Mouse (Mus musculus) hindbrain, postnatal 0 days (tissue): Measurements from ENCODE around the gene Lrriq1. TPM values are rescaled to one million over a fixed set of nuclear protein-coding genes. Genes with fewer than 3 reads are reported as not detected.

Experiments
- ATAC-seq: fragments of 200-750 bp; cut with Nextera tagmentation; 2 replicates; pipeline ENCODE4 v1.8.0; 2017; ENCODE audit warnings: mild to moderate bottlenecking, moderate TSS enrichment, moderate library complexity
- DNase-seq: peaks from one replicate; pipeline ENCODE4 v3.0.0-alpha.2; 2015; ENCODE audit warnings: low spot score
- H3K27ac ChIP-seq: fragments of 300-500 bp; sonication (generic); 2 replicates; pipeline ENCODE4 v1.5.1; 2014; ENCODE audit warnings: mild to moderate bottlenecking
- H3K27me3 ChIP-seq: fragments of 300-500 bp; sonication (generic); 2 replicates; pipeline ENCODE4 v1.6.1; 2014; ENCODE audit warnings: low read length, mixed read lengths; ENCODE audit not compliant: insufficient read depth
- H3K36me3 ChIP-seq: fragments of 300-500 bp; sonication (generic); 2 replicates; pipeline ENCODE4 v1.6.1; 2014; ENCODE audit warnings: low read length, mixed read lengths; ENCODE audit not compliant: insufficient read depth
- H3K4me1 ChIP-seq: fragments of 300-500 bp; sonication (generic); 2 replicates; pipeline ENCODE4 v1.6.1; 2014; ENCODE audit warnings: antibody characterized with exemption, low read length, mixed read lengths; ENCODE audit not compliant: insufficient read depth
- H3K4me2 ChIP-seq: fragments of 300-500 bp; sonication (generic); 2 replicates; pipeline ENCODE4 v1.6.1; 2014; ENCODE audit warnings: low read depth, mild to moderate bottlenecking, low read length, moderate library complexity, mixed read lengths
- H3K4me3 ChIP-seq: fragments of 300-500 bp; sonication (generic); 2 replicates; pipeline ENCODE4 v1.5.1; 2014; ENCODE audit warnings: low read length
- H3K9ac ChIP-seq: fragments of 300-500 bp; sonication (generic); replicated peaks from 2 replicates; pipeline ENCODE4 v1.6.1; 2014; ENCODE audit warnings: mild to moderate bottlenecking, low read length, moderate library complexity, mixed read lengths
- H3K9me3 ChIP-seq: fragments of 300-500 bp; sonication (generic); 2 replicates; pipeline ENCODE4 v1.6.1; 2016; ENCODE audit warnings: low read length, mixed read lengths
- CTCF ChIP-seq: IDR thresholded peaks from 2 replicates; pipeline ENCODE4 v1.5.1; 2016; ENCODE audit warnings: antibody characterized with exemption, control low read depth, low read depth
- WGBS: fragments of 180-500 bp; shearing (Covaris S2); extraction: QIAGEN DNeasy Blood & Tissue Kit; methylation state at CpG from one replicate; pipeline ENCODE4 v1.1.7; 2014; 5-methylcytosine and 5-hydroxymethylcytosine counted together
- polyA plus RNA-seq: library from polyadenylated mRNA; unstranded; fragments of >200 nt; fragmentation: Nextera tagmentation; extraction: Ambion mirVana; gene quantifications from 2 replicates; pipeline ENCODE4 v1.2.1, GENCODE M21; 2015
- total RNA-seq: library from RNA; depleted of rRNA; stranded (reverse); fragments of >200 nt; gene quantifications from 2 replicates; pipeline ENCODE4 v1.2.3, GENCODE M21; 2014

The Lrriq1 gene
- total and polyA plus RNA-seq, 2 experiments from 2014 or later = 4.1 to 5.7 TPM

- no peak overlapping the region for H3K9ac ChIP-seq
- DNase-seq = no peak
- ATAC-seq = no peak
- H3K9me3 ChIP-seq = no peaks in the 10 kb centered on the region
- no peaks in the 10 kb centered on the region for H3K36me3 ChIP-seq
- H3K4me2 ChIP-seq = no peak overlapping the region
- H3K27ac ChIP-seq = no peak overlapping the region
- no peak for TF ChIP-seq CTCF
- H3K4me3 ChIP-seq = no peak overlapping the region
- 88% methylated on average over 2 of the region's 2 CpGs for WGBS
- no peaks in the 10 kb centered on the region for H3K4me1 ChIP-seq
- no peaks in the 10 kb centered on the region for H3K27me3 ChIP-seq
Measured at GRCm38 (mm10) chr10:103049593-103049992, 186.5 kb downstream of the Lrriq1 start.

- Histone ChIP-seq H3K4me2 (no peak overlapping the region), H3K4me3 (no peak overlapping the region), H3K4me1 (no peaks in the 10 kb centered on the region), H3K27ac (no peak overlapping the region), H3K9ac (no peak overlapping the region), H3K27me3 (no peaks in the 10 kb centered on the region), H3K9me3 (no peaks in the 10 kb centered on the region), H3K36me3 (no peaks in the 10 kb centered on the region)
- DNase-seq (no peak), ATAC-seq (no peak)
- TF ChIP-seq CTCF = no peak
- WGBS = 76% methylated on average over 3 of the region's 3 CpGs
Measured at GRCm38 (mm10) chr10:103046623-103047022, 189.5 kb downstream of the Lrriq1 start.

GRCm38 (mm10) chr10:103045019-103045418, 191.1 kb downstream of the Lrriq1 start:
- Histone ChIP-seq H3K36me3 (no peaks in the 10 kb centered on the region), H3K4me1 (no peaks in the 10 kb centered on the region), H3K27me3 (no peaks in the 10 kb centered on the region), H3K27ac (no peak overlapping the region), H3K9ac (no peak overlapping the region), H3K4me2 (no peak overlapping the region), H3K9me3 (no peaks in the 10 kb centered on the region), H3K4me3 (no peak overlapping the region)
- no peak for DNase-seq
- 69% methylated on average over 2 of the region's 2 CpGs for WGBS
- TF ChIP-seq CTCF = no peak
- ATAC-seq = no peak

DNA sequence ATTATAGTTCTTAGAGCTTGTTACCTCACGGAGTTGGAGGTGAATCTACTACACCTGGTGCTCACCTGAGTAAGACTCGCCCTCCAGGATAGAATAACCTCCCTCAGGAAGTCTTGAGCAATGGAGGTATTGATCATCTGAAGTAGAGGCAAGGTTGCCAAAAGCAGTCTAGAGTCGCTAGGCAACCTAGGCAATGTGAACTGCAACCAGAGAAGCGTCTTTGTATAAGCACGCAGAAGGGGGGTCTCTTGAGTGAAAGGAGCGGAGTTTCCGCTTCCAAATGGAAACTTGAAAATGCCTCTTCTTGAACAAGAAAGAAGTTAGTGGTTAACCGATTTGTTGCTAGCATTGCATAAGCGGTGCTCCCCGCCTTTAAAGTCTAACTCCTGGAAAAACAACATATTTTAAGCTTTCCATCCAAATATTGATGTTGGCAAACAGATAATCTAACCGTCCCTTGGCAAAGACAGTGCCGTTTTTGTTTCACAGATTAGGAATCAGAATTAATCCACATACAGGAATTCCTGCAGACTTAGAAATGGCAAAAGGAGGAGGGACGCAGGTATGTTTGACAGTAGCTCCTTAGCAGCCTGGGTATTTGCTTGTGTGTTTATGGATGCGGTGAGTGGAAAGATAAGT, 201.0 kb downstream of the Lrriq1 start:
- Histone ChIP-seq H3K4me1 (no peaks in the 10 kb centered on the region), H3K36me3 (no peaks in the 10 kb centered on the region), H3K4me2 (no peak overlapping the region), H3K9me3 (no peaks in the 10 kb centered on the region), H3K9ac (no peak overlapping the region), H3K4me3 (no peak overlapping the region), H3K27me3 (peaks cover 52% of the 10 kb centered on the region), H3K27ac (no peak overlapping the region)
- no peak for TF ChIP-seq CTCF
- ATAC-seq (no peak), DNase-seq (peak; percentile 4)
- whole genome bisulfite sequencing = 2% methylated on average over 14 of the region's 14 CpGs

- 5% methylated on average over 11 of the region's 11 CpGs for WGBS
- H3K4me2 ChIP-seq = no peak overlapping the region
- no peaks in the 10 kb centered on the region for H3K4me1 ChIP-seq
- H3K27ac ChIP-seq = no peak overlapping the region
- no peak overlapping the region for H3K4me3 ChIP-seq
- ATAC-seq (no peak), DNase-seq (no peak)
- no peaks in the 10 kb centered on the region for H3K36me3 ChIP-seq
- no peak for TF ChIP-seq CTCF
- peaks cover 69% of the 10 kb centered on the region for H3K27me3 ChIP-seq
- no peaks in the 10 kb centered on the region for H3K9me3 ChIP-seq
- H3K9ac ChIP-seq = no peak overlapping the region
Measured at GRCm38 (mm10) chr10:103030931-103031330, 205.2 kb downstream of the Lrriq1 start.

GRCm38 (mm10) chr10:103029730-103030490, 206.2 kb downstream of the Lrriq1 start, which contains the start of gene Alx1:
TSS of gene Alx1 (minus strand) at chr10:103030215.
- no peak within 1 kb of the TSS for H3K9ac ChIP-seq
- ATAC-seq = no peak
- no peaks in the 10 kb centered on the region for H3K4me1 ChIP-seq
- no peak within 1 kb of the TSS for H3K4me2 ChIP-seq
- 1% methylated on average over 32 of the region's 32 CpGs for WGBS
- DNase-seq = peak; percentile 1
- H3K4me3 ChIP-seq = no peak within 1 kb of the TSS
- no peaks in the 10 kb centered on the region for H3K36me3 ChIP-seq
- H3K27ac ChIP-seq = no peak within 1 kb of the TSS
- peaks cover 70% of the 10 kb centered on the region for H3K27me3 ChIP-seq
- no peaks in the 10 kb centered on the region for H3K9me3 ChIP-seq
- no peak for TF ChIP-seq CTCF

DNA sequence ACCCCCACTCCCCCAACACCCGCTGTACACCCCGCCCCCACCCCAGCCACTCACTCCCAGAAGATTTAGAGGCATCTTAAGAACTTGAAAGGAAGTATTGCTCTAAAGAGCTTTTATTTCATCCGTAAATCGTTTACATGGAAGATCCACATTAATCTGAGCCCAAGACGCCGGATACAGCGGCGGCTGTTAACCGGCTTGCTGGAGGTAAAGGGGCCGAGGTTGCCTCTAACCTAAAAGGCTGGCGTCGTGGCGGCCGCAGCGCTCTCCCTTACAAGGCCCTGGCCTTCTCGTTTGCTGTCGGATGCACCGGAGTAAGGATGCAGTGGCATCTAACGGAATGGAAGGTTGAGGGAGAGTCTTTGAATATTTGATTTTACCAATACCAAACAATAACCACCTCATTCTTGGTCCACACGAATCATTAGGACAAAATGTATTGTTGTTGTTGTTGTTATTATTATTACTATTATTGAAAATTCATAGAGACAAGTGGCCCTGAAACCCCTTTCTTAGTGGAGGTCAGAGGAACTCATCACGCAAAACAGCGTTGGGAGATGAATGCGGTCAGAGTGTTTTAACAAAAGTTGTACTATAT, 206.9 kb downstream of the Lrriq1 start:
- no peak overlapping the region for H3K4me2 ChIP-seq
- H3K27me3 ChIP-seq = peaks cover 65% of the 10 kb centered on the region
- ATAC-seq = no peak

More for the DNA sequence above, 206.9 kb downstream of the Lrriq1 start:
- Histone ChIP-seq H3K4me1 (no peaks in the 10 kb centered on the region), H3K9me3 (no peaks in the 10 kb centered on the region), H3K9ac (no peak overlapping the region), H3K36me3 (no peaks in the 10 kb centered on the region), H3K27ac (no peak overlapping the region), H3K4me3 (no peak overlapping the region)
- TF ChIP-seq CTCF = no peak
- DNase-seq = peak; percentile 16
- WGBS = under 1% methylated on average over 23 of the region's 23 CpGs
